Mouse (Mus musculus) ovary, postnatal 14 days (tissue): Measurements from ENCODE around the gene Ppp2r5b.

ENCODE experiments used
- DNase-seq: peaks from one replicate; pipeline ENCODE4 v3.0.0; 2022; ENCODE audit warnings: low spot score

Gene Ppp2r5b

DNA sequence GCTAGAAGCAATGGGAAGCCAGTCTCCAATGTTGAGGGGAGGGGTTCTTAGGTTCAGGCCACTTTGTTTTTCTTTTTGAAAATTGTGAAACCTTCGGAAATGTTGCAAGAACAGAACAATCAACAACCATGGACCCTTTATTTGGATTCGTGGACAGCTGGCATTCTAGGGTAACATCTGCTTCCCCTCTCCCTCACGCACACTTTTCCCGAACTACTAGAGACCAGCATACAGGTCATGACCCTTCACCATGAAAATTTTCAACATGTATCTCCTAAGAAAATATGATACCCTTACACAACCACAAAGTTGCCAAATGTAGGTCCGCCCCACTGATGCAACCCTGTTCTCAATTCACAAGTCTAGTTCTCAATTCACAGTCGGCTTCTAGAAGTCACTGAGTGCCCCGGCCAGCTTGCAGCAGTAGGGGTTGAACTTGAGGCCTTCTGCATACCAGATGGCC is 33.0 kb upstream of the Ppp2r5b start:
- DNase-seq, result no peak

DNA sequence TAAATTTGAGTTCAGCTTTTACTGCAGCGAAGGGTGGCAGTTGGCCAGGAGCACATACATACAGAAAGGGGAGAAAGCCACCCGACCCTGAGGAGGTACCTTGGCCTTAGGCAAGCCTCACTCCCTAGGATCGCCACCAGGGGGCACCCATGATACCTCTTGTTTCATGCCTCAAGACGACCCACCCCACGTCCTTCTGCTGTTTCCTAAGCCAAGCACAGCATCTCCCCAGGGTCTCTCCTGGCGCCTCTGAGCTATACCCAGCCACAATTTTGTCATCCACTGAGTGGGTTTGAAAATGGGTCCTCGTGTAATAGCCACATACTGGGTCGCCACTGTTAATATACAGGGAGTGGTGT is 32.5 kb upstream of the Ppp2r5b start:
- peak; percentile 89 for DNase-seq

DNA sequence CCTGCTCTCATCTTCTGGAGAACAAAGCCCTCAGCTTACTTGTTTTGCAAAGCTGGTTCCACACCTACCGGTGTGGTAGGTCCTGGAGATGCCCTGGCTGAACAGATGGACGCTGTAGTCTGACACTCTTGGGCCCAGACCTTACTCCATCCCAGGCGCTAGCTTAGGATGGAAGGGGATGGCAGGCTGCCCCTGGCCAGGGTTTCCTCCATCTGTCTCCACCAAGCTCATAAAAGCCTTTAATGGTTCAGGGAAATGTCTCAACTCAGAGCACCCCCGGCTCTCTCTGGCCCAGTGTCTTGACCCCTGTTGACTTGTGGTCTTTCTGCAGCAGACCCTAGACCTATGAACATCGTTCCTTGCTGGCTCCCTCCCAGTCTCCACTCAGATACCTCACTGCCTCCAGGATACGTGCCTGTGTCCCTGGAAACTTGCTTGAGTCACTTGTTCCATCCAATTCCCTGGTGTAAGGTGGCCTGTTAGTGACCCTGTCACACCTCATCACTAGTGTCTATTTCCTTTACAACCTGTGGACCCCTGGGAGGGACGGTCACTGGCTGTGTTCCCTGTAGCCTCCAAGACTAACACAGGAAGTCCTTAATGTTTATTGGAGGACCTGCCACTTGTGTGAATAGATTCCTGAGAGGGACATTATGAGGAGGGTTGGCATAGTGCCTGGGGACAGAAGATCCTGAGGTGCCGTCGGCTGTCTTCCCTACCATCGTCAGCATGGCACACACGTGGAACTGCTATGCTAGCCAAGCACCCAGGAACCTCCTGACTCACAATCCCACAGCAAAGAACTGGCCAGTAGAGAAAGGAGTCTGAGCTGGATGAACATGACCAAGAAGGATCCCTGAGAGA is 31.9 kb upstream of the Ppp2r5b start:
- DNase-seq, result no peak

DNA sequence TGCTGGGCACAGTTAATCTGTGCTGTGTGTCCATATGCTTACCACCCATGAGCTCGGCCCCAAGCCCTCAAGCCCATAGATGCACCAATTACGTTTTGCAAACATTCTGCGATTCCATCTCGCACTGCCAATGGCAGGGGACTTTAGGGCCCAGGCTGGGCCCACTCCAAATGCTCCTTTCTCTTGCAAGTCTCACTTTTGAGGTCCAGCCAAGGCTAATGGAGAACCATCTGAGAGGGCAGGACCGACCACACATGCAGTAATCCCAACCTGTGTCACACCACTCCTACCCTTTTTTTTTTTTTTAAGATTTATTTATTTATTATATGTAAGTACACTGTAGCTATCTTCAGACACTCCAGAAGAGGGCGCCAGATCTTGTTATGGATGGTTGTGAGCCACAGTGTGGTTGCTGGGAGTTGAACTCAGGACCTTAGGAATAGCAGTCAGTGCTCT is 30.1 kb upstream of the Ppp2r5b start:
- DNase-seq, result no peak

DNA sequence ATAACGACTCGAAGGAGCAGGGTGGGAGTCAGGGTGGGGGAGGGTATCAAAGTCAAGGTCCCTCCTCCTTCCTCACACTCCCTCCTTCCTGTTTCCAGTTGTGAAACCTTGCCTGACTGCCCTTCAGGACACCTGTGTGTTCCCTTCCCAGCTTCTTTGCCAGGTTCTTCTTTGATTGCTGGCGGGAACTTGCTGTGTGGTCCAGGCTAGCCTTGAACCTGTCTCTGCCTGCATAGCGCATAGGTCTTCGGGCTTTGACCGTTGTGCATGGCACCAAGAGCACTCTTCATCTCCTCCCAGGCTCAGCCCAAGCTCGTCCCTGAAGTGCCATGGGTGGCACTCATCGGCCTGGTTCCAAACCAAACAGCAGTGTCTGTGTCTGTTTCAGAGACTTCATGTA is 29.3 kb upstream of the Ppp2r5b start:
- no peak for DNase-seq

DNA sequence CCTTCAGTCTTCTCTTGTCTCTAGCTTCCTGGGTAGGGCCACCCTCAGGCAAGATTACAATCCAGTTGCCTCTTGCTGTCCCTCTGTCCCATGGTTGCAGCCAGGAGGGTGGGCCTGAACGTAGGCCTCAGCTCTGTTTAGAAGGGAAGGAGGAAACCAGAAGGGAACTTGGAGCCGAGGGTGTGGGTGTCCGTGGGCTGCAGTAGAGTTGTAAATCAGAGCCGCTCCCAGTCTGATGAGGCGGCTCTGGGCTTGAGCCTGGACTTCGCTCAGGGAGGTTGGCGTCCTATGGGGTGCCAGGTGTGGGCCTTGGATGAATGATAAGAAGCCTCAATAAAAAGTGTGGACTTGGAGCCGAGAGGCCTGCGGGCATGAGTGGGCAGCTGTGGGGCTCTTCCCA is 28.5 kb upstream of the Ppp2r5b start:
- DNase-seq, result no peak

DNA sequence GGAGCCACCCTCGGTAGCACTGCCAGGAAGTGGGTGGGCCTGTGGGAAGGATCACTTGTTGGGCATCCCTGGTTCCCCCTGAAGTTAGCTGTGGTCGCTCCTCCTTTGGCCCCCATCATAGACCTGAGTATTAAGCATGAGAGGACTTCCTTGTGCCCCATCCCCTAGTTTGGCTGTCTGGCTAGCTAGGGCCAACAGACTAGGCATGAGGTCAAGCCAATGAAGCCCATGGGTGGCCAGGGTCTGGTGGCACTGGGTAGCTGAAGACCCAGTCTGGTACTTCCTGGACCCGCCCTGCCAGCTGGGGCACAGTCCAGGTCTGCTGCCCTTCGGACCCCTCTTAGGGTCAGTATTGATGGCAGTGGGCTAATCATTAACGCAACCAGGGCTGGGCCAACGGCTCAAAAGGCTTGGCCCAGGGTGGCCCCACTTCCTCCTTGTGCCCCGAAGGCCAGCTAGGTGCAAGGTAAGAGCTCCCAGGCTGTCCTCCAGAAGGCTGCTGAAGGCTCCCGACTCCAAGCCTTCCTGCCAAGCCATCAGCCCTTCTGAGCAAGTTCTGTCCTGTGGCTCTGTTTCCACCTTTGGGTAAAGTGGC is 27.3 kb upstream of the Ppp2r5b start:
- no peak for DNase-seq

DNA sequence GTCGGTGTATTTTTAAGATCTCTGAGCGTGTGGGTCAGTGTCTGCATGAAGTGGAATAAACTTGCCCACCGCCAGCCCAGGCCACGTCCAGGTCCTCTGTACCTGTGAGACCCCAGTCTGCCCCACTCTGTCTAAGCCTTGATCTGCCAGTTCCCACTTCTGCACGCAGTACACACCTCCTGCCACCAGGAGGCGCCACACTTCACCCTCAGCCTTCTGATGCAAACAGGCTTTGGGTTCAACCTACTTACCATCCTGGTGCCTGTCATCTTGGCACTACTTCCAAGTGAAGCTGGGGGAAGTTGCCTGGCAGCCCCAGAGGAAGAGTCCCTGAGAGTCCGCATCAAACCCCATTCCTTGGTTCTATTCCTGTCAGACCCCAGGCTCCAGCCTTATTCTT is 26.6 kb upstream of the Ppp2r5b start:
- peak; percentile 74 for DNase-seq

DNA sequence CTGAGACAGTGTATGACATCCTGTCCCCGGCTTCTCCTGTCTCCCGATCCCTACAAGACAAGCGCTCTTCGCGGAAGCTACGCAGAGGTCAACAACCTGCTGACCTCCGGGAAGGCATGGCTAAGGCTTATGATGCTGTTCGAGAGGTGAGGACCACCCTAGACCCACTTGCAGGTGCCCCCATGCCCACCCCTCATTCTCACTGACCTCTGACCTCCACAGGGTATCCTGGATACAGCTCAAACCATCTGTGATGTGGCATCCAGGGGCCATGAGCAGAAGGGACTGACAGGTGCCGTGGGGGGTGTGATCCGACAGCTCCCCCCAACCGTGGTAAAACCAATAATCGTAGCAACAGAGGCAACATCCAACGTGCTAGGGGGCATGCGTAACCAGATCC is 25.7 kb upstream of the Ppp2r5b start:
- no peak for DNase-seq

DNA sequence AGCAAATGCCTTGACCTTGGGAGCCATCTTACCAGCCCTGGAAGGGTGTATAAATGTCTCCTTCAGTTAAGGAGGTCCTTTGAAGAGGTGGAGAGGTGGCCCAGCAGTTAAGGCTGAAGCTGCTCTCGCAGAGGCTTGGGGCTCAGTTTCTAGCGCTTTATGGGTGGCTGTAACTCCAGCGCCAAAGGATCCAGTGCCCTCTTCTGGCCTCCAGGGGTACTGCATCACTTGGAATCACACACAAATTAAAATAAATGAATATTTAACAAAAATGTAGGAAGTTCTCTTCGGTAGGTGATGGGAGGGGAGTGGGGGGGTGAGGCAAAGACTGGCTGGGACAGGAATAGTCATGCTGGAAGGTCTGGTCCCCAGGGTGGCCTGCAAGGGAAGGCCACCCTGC is 25.3 kb upstream of the Ppp2r5b start:
- DNase-seq, result no peak

DNA sequence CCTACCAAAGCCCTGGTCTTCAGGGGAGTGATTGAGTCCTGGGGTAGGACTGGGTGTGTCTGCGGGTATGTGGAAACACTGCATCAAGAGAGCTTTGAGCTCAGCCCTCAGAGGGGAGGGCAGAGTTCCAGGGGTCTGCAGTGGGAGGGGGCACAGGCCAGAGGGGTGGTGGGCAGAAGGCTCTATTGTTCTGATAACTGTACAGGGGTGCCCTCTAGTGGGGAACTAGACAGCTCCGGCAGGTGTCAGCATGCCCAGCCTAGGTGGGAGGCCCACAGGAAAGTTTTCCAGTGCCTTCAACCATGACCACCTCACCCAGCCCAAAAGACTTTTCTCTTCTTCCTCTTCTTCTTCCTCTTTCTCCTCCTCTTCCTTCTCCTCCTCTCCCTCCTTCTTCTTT is 24.8 kb upstream of the Ppp2r5b start:
- no peak for DNase-seq

DNA sequence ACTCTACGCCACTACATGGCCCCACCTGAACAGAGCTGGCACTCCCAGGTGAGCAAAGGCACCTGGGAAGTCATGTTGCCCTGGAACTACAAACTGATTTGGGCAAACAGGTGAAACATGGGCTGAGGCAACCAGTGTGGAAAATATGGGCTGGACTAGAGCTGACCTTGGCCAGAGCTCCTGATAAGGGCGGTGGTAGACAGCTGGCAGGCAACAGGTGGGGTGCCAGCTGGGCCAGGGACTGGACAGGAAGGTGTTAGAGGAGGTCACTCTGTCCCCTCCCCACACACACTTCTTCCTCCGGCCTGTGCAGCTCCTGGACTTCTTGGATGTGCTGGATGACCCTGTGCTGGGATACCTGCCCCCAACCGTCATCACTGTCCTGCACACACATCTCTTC is 17.3 kb upstream of the Ppp2r5b start:
- DNase-seq, result no peak

DNA sequence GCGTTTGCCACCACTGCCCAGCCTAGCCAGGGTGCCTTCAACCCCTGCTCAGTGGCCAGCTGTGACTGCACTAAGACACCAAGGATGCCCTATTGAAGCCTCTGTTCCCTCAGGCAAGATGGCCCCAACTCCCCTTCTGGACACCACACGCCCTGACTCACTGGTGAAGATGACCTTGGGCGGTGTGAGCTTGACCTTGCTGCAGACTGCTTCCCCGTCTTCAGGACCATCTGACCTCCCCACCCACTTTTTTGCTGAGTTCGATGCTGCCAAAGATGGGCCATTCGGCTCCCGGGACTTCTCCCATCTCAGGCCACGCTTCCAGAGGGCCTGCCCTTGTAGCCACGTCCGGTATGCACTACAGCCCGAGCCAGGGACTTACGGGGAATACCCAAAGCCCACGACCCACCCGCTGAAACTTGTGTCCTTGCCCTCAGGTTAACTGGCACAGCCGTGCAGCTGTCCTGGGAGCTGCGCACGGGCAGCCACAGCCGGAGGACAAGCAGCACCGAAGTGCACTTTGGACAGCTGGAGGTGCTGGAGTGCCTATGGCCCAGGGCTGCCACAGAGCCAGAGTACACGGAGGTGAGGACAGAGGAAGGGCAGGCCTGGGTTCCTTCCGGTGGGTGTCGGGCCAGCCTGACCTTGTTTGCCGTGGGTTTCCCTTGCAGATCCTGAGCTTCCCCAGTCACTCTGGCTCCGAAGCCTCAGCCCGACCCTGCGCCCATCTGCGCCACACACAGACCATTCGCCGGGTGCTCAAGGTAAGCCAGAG is 12.0 kb upstream of the Ppp2r5b start:
- no peak for DNase-seq

DNA sequence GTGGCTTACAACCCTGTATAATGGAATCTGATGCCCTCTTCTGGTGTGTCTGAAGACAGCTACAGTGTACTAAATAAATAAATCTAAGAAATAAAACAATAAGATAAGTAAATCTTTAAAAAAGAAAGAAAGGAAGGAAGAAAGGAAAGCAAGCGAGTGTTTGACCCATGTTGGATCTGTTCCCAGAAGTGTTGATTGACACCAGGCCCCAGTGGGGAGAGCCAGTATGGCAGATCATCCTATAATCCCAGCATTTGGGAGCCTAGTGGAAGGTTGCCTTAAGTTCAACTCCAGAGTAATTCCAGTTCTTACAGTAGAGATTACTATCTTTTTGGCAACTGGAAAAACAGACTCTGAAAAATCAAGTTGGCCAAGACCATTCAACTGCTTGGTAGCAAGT is 10.1 kb upstream of the Ppp2r5b start:
- no peak for DNase-seq

DNA sequence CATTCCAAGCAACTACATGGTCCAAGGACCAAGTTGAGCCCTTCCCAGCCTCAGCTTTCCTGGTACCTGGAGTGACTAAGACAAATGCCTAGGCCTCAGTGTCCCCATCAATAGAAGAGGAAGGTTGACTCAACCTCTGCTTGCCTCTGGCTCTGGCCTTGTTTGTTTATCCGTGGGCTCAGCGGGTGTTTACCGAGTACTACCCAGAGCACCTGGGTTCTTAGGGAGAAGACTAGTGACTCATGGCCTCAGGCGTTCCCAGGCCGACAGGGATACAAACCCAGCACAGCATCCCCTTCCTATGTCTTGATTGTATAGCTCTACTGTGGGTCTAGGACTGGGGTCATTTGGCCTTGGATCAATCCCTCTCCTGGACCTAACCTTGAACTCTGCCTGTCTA is 7.6 kb upstream of the Ppp2r5b start:
- DNase-seq, result no peak

DNA sequence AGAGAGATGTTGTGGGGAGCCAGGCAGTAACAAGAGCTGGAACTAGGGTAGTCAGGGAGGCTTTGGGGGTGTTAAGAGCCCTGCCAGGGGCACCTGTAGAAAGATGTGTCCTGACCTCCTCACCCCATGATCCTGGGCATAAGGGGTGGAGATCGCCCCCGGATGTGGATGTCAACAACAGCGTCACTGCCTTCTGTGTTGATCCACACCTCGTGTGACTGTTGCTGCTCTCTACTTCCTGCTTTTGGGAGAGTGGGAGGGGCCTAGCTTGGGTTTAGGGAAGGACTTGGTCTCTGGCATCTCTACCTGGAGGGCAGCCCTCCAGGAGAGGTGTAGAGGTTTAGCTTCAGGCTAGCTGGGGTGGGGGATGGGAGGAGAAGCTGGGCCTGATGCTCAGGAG is 6.6 kb upstream of the Ppp2r5b start:
- DNase-seq, result no peak

DNA sequence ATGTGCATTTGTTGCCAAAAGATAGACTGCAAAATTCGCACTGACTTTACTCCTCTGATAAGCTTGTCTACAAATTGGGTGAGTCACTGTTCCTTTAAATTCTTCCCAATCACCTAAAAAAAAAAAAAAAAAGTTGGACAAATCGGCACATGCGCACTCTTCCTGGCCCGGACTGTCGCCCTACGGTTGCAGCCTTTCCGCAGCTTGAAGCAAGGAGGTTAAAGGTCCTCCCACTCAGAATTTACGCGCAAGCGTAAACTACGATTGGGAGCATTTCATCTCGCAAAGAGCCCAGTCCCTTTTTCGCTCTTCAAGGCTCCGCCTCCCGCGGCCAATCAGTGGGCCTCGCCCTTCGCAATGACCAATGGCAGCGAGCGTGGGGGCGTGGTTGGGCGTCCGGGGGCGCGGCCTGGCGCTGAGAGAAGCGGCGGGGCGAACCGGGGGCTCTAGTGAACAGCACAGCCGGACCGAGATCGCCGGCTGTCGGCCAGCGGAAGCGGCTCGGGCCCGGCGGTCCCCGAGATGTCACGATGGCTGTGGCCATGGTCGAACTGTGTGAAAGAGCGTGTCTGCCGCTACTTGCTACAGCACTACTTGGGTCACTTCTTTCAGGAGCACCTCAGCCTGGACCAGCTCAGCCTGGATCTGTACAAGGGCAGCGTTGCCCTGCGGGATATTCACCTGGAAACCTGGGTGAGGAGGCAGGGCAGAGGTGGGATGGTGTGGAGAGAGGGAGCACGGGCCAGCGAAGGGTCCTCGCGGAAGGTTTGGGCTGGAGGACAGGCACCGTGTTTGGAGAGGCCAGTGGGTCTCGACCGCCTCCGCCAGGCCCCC is 5.8 kb upstream of the Ppp2r5b start, which contains the start of gene Atg2a:
Gene Atg2a (plus strand): TSS at position 395 of the 834 bp plus-strand sequence.
- DNase-seq, result peak; percentile 96

DNA sequence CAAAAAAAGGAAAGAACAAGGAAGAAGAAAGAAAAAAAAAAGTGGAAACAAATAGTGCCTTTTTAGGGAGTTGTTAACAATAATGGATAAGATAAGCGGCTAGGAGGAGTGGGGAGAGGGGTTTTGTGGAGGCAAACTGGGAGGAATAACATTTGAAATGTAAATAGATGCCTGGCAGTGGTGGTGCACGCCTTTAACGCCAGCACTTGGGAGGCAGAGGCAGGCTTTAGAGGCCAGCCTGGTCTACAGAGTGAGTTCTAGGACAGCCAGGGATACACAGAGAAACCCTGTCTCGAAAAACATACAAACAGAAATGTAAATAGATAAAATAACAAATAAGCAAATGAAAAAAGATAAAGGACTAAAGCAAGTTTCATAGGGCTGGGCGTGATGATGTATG is 5.1 kb upstream of the Ppp2r5b start:
- no peak for DNase-seq

DNA sequence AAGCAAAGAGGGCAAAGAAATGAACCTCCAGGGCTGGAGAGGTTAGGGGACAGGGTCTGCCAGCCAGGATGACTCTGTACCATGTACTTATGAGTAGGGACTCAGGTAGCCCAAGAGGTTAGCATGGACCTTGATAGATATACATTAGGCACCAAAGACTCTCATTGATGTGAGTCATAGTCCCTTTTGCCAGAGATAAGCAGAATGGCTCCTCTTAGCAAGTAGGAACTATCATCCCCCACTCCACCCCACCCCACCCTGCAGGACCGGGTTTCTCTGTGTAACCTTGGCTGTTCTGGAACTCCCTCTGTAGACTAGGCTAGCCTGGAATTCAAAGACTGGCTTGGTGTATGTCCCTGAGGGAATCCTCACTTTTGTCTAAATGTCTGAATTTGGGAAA is 4.5 kb upstream of the Ppp2r5b start:
- DNase-seq, result no peak

DNA sequence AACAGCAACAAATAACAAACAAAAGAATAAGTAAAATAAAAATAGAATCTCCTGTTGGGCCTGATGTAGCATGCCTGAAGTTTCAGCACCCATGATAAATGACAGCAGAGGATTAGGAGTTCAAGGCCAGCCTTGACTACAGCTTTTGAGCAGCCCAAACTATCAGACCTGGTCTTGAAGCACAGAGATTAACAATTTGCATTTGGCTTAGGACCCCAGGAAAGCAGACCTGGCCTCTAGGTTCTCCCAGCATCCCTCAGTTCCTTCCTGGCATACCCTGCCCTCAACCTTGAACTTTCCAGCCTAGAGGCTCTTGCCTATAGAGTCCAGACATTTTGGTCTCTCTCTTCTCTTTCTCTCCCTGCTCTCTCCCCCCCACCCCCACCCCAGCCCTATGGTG is 3.1 kb upstream of the Ppp2r5b start:
- DNase-seq, result no peak

DNA sequence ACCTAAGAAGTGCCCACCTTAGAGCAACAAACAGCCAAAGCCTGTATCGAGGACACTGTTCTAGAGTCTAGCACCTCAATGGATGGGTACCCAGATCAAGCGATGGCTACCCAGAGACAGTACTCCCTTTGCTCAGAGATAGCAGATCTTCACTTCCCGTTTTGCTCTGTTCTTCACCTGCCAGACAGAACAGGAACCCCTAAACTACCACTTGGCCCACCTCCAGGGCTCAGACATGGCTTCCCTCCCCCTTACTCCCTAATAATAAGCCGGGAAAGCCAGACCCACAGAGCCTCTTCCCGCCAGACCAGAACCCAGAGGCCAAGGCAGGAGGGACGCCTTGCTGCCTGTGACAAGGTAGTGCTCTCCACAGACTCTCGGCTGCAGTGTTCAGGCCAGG is 1.2 kb upstream of the Ppp2r5b start:
- DNase-seq, result no peak

DNA sequence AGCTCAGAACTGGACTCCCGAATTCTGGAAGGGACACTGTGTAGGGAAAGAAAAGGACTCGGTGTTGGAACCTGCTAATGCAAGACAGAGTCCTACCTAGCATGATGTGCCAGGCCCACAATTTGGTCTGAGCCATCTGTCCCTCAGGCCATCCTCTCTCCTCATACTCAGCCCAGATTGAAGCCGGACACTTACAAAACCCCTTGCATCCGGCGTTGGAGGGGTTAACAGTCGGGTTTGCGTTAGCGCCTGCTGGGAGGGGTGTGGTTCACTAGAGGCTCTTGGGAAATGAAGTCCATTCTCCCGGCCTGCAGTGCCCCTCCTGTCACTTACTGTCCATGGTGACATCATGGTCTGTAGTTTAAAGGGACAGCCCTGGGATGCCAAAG is 375 bp upstream of the Ppp2r5b start:
- peak; percentile 75 for DNase-seq
